Mouse (Mus musculus) brain, embryonic 18.5 days (tissue): ENCODE results near the gene Sf3b2.
"Not testable (repeated sequence)": the region's sequence is repeated elsewhere in the genome, so short reads cannot be mapped to it uniquely, and the experiment has no call there.

Experiments
- DNase-seq: peaks from one replicate; pipeline ENCODE4 v3.0.0-alpha.2; 2012; ENCODE audit warnings: low read depth, low spot score

Sf3b2 gene

DNA sequence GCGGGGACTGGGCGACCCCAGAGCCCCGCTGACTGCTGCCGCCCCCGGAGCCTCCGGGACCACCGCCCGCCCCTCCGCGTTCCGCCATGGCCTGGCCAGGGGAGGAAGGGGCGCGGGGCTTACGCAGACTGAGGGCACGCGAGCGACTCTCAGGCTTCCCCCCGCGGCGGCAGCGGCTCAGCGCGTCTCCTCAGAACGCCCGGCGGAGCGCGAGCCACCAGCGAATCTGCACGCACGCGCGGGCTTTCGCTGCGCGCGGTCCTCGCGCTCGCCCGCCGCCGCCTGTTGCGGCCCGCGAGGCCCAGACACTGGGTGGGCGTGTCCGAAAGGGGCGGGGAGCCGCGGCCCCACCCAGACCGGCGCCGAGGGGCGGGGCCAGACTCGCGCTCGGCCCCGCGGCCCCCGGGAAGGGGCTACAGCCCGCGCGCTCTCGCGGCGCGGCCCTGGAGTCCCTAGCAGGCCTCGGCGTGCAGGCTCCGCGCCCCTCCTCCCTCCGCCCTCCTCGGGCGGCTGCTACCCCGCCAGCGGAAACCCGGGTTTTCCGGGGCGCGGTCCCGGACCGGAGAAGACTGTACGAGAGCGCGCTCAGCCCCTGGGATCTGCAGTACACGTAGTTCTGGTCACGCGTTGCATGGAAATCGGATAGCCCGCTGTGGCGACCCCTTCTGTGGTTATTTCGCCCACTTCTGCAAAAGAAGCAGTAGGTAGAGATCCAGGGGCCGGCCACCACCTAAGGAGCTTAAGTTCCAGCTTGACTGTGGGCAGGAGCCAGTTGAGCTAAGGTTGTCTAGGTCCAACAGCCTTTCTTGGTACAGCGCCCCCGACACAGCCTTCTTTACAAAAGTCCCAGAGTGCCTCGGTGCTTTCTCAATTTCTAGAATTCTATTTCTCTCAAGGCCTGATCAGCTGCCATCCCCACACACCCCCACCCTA is 22.2 kb downstream of the Sf3b2 start, which contains the start of gene Pacs1:
Pacs1 (minus strand) TSS at position 319 of the 933 bp plus-strand sequence.
- peak; percentile 77 for DNase-seq

DNA sequence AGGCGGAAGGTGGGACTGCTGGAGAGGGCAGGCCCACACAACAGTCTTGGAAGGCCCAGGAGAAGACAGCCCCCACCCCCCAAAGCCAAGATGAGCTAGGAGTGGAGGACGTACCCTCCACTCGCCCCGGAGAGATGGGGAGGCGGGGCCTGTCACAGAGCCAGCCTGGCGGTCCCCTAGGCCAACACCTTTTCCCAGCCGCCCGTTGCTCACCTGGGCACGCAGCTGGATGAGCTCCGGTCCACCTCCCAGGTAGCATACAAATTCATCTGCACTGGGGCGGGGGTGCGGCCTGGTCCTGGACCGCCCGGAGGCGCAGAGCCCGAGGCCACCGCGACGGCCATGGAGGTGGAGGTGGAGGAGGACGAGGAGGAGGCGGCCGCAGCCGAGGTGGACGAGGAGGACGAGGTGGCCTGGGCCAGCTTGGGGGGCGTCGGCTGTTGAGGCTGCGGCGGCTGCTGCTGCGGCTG is 22.9 kb downstream of the Sf3b2 start:
- DNase-seq = no peak

DNA sequence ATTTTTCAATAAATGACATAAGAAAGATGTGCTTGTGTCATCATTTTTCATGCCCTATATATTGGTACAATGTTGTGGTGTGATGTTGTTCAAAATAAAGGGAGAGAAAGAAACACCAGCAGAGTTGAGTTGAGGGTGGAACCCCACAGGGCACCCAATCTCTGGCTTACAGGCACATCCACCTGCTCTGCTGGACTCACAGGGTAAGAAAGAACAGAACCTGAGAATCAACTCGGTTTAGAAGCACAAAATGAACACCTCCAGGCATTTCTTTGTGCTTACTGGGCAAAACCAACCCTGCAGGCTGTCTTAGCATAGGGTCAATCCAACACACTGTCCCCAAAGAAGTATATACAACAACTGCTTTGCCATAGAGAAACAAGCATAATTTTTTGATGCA is 23.8 kb downstream of the Sf3b2 start:
- DNase-seq = no peak

DNA sequence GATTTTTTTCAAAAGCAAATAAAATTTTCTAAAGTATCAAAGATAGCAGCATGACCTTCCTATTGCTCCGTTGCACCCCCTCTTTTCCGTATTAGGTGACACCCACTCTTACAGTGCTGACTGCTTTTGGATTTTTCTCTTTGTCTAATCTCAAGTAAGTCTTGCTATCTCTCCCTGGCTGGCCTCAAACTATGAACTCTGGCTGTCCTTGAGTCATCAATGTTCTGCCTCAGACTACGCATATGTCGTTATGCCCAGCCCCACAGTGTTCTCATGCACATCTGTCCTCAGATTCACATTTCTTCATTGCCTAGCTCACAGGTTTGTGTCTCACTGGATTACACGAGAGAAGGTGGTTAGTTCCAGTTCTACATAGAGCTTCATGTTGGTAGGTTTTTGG is 25.9 kb downstream of the Sf3b2 start:
- no peak for DNase-seq

DNA sequence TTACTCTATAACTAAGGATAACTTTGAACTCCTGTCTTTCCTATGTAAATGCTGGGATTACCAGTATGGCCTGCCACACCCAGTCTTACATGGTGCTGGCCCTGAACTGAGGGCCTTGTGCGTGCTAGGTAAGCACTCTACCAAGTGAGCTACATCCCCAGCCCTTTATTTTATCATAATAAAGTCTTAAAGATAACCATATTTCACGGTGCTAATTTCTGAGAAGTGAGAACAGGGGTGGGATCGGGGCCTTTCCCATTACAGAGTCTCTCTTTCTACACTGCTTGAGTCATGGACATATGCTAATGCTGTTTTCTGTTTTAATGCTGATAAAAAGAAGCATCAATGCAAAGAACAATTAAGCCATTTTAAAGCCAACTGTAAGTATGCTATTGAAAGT is 26.4 kb downstream of the Sf3b2 start:
- DNase-seq = no peak

DNA sequence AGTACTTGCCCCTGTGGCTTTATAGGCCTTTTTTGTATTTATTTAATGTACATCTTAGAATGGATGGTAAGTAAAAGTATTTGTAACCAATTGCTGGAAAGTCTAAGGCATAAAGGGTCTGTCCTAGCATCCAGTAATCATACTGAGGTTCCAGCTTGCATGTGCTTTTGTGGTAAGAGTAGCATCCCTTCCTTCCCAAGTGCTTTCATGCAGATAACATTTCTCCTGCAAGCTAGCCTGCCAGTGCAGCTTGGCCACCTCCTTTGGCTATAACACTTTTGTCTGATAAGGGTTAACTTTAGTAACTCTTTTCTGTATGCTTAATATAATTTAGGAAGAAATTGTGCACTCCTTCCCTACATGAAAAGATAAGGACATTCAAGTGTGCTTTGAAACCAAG is 27.2 kb downstream of the Sf3b2 start:
- DNase-seq = no peak

DNA sequence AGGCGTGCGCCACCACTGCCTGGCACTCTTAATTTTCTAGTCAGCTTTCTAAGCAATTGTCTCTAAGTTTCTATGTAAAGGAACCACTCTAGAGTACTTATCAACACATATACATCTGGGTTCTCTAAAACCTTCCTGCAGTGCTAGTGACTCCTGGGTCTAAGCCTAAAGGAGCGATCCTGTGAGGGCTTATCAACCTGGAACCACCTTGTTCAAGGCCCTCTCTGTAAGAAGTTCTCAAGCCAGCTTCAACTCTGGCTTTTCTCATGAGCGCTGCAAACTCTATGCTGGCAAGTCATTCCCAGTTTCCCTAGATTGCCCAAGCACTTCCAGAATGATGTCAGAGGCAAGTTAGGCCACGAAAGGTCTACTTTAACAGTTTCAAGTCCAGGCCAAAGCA is 28.2 kb downstream of the Sf3b2 start:
- DNase-seq = no peak

DNA sequence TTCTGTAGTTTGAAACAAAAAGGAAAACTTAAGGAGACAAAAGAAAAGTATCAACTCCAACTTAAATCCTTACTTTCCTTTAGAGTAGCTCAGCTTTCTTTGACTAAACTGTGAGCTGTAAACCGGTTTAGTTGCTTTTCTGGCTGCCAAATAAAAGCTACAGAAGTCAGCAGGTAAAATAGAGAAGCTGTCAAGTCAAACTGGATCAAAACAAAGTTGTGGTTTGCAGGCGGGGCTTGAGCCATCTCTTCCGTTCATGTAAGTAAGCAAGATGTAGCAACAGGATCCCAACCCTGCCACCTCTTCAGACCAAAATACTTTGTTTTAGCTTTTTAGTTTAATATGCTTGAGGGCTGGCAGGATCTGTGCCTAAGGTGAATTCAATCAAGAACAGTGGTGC is 38.1 kb downstream of the Sf3b2 start:
- no peak for DNase-seq

DNA sequence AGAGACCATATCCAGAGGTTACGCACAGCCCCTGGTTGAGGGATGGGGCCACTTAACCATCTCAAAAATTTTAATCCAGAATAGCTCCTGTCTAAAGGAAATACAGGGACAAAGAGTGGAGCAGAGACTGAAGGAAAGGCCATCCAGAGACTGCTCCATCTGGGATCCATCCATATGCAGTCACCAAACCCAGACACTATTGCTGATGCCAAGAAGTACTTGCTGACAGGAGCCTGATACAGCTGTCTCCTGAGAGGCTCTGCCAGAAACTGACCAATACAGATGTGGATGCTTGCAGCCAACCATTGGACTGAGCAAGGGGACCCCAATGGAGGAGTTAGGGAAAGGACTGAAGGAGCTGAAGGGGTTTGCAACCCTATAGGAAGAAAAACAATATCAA is 58.3 kb downstream of the Sf3b2 start:
- DNase-seq = not testable (repeated sequence)

DNA sequence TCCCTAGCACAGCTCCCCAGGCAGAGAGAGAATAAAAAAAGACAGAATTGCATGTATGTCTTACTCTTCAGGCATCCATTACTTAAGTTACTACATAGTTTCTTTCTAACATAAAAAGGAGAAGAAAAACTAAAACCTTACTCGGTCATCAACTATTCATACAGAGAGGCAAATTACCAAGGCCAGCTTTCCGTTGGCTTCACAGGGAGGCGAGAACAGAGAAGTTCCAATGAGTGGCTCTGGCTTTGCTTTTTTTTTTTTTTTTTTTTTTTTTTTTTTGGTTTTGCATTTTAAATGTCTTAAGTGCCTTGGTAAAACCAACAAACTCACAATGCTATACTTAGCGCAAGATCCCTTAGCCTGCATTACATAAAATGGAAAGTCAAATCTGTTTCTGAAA is 62.6 kb downstream of the Sf3b2 start:
- no peak for DNase-seq

DNA sequence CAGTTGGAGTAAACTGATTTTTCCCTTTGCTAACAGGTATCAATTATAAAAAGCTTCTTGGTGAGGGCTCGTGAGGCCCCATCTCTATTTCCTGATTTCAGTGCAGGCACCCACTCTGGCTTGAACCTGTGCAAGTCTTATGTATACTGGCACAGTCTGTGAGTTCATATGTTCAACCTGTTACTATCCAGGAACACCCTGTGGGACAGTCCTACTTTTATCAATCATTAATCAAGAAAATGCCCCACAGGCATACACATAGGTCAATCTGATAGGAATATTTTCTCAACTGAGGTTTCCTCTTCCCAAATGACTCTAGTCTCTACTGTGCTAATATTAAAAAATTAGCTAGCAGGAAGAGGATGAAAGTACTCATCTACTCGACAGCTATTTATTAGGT is 65.1 kb downstream of the Sf3b2 start:
- DNase-seq = no peak

DNA sequence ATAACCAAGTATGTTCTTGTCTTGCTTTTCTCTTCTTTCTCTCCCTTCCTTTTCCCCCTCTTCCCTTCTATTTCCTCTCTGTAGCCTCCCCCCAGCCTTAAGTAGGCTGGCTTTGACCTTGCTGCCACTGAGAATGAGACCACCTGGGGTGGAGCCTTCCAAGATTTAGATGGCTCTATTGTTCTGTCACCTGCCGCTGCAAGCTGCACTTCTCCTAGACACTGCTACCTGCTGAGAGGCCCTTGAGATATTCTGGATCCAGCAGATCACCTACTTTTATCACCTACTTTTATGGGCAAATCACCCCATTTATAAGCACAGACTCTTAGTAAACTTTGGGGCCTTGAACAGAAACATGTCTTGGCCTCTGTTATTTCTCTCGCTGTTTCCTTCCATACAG is 70.6 kb downstream of the Sf3b2 start:
- DNase-seq = no peak

DNA sequence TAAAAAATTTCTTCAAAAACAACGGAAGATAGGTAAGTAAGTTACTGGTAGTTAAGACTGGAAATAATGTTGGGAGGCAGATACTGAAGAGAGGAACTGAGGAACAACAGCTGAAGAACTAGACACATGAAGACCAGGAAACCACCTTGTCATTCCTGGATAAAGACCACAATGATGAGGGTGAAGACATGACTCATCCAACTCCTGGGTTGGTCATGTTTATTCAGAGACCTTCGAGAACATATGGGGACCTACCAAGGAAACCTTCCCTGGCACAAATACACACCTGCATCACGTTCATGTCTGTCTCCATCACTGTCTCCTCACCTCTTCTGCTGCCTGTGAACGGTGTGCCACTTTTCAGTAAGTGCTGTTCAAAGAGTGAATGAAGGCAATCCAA is 71.2 kb downstream of the Sf3b2 start:
- no peak for DNase-seq
